Mouse (Mus musculus): ENCODE measurements around the gene Pou2f1. TPM values are rescaled to one million over a fixed set of nuclear protein-coding genes. Genes with fewer than 3 reads are reported as not detected.

The Pou2f1 gene
- total and polyA plus RNA-seq, 2 experiments from 2014 or later: 13.9 to 29.6 TPM

DNA sequence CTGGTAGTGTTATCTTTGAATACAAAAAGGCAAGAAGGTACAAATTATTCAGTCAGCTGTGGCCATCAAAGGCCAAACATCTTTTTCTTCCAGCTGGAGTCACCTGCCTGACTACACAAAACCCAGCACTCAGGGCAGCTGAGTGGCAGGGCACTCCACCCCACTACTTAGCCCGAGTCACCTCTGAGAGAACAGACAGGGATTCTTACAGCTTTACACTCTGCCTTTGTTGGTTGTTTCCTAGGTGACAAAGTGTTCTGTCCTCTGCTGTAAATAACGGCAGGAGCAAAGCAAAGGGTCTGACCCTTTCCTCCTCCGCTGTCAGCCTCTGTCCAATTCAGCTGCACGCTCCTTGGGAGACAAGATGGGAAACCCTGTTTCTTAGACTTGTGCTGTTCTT is 21.5 kb upstream of the Pou2f1 start:
- no peak overlapping the region for H3K27ac ChIP-seq
- no peak overlapping the region for H3K9ac ChIP-seq (replicated peaks; ENCODE audit: low read length)
- no peak overlapping the region for H3K4me2 ChIP-seq (ENCODE audit: low read depth, low read length)
- DNase-seq (ENCODE audit: low spot score) (no peak), ATAC-seq (no peak)
- 30% methylated on average over 4 of the region's 4 CpGs for WGBS
- H3K36me3 ChIP-seq (ENCODE audit: insufficient read depth, low read length): no peaks in the 10 kb centered on the region
- no peaks in the 10 kb centered on the region for H3K9me3 ChIP-seq (ENCODE audit: low read length)
- H3K27me3 ChIP-seq (ENCODE audit: insufficient read depth, low read length): no peaks in the 10 kb centered on the region
- H3K4me1 ChIP-seq (ENCODE audit: insufficient read depth, low read length): no peaks in the 10 kb centered on the region
- no peak for TF ChIP-seq CTCF (IDR thresholded peaks at IDR 0.05; ENCODE audit: low read depth)
- H3K4me3 ChIP-seq (ENCODE audit: low read length): no peak overlapping the region

DNA sequence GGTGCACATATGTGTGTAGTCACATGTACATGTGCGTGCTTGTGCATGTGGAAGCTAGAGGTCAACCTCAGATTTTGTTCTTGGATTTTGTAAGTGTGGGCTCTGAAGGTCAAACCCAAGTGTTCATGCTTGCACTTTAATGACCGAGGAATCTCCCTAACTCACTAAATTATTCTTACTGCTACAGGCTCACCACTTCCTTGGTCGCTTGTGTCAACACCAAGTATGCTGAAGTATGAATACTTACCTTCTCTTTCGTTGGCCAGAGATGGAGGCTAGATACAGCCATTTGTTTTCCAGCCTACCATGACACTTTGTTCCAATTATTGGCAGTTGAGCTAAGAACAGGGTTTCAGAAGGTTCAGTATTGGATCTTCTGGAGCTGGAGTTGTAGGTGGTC is 14.7 kb upstream of the Pou2f1 start:
- Histone ChIP-seq H3K4me1 (ENCODE audit: insufficient read depth, low read length) (no peaks in the 10 kb centered on the region), H3K9me3 (ENCODE audit: low read length) (no peaks in the 10 kb centered on the region), H3K4me2 (ENCODE audit: low read depth, low read length) (no peak overlapping the region), H3K27me3 (ENCODE audit: insufficient read depth, low read length) (no peaks in the 10 kb centered on the region), H3K36me3 (ENCODE audit: insufficient read depth, low read length) (no peaks in the 10 kb centered on the region), H3K27ac (no peak overlapping the region), H3K9ac (replicated peaks; ENCODE audit: low read length) (no peak overlapping the region), H3K4me3 (ENCODE audit: low read length) (no peak overlapping the region)
- DNase-seq (ENCODE audit: low spot score) (no peak), ATAC-seq (no peak)
- 91% methylated on average over 4 of the region's 4 CpGs for WGBS
- no peak for TF ChIP-seq CTCF (IDR thresholded peaks at IDR 0.05; ENCODE audit: low read depth)

DNA sequence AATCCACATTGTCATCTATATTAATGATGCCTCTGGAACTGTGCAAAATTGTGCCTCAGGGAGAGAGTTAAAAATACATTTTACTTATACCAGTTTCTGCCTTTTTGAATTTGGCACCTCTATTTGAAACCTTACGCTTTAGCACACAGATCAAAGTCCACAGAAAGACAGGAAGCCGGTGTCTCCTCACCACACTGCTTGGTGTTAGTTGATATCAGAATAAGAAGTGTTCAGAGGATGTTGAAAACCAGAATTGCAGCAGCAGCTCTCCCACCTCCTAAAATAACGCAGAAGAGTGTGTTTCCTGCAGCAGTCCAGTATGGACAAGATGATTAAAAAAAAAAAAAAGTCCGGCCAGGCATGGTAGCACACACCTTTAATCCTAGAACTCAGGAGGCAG is 13.8 kb upstream of the Pou2f1 start:
- Histone ChIP-seq H3K9ac (replicated peaks; ENCODE audit: low read length) (no peak overlapping the region), H3K27me3 (ENCODE audit: insufficient read depth, low read length) (no peaks in the 10 kb centered on the region), H3K27ac (no peak overlapping the region), H3K4me1 (ENCODE audit: insufficient read depth, low read length) (no peaks in the 10 kb centered on the region), H3K9me3 (ENCODE audit: low read length) (no peaks in the 10 kb centered on the region), H3K36me3 (ENCODE audit: insufficient read depth, low read length) (no peaks in the 10 kb centered on the region), H3K4me2 (ENCODE audit: low read depth, low read length) (no peak overlapping the region), H3K4me3 (ENCODE audit: low read length) (no peak overlapping the region)
- ATAC-seq (no peak), DNase-seq (ENCODE audit: low spot score) (no peak)
- no peak for TF ChIP-seq CTCF (IDR thresholded peaks at IDR 0.05; ENCODE audit: low read depth)
- 79% methylated on average over 4 of the region's 4 CpGs for WGBS

DNA sequence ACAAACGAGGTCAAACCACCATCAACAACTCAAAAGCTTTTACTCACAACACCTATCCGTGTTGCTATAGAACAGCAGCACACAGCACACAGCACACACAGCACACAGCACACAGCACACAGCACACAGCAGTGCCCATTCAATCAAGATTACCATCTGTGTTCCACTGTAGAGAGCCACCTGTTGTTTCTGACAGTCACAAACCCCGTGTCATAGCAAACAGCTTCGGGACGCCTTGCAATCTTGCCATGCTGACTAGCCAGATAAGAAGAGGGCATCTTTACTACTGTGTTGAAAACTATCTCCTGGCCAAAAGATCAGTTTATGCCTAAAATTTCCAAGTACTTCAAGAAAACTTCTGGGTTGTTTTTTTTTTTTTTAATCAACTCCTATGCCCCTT is 12.1 kb upstream of the Pou2f1 start:
- Histone ChIP-seq H3K4me1 (ENCODE audit: insufficient read depth, low read length) (no peaks in the 10 kb centered on the region), H3K9me3 (ENCODE audit: low read length) (no peaks in the 10 kb centered on the region), H3K4me2 (ENCODE audit: low read depth, low read length) (no peak overlapping the region), H3K4me3 (ENCODE audit: low read length) (no peak overlapping the region), H3K27ac (no peak overlapping the region), H3K27me3 (ENCODE audit: insufficient read depth, low read length) (no peaks in the 10 kb centered on the region), H3K36me3 (ENCODE audit: insufficient read depth, low read length) (no peaks in the 10 kb centered on the region), H3K9ac (replicated peaks; ENCODE audit: low read length) (no peak overlapping the region)
- no peak for TF ChIP-seq CTCF (IDR thresholded peaks at IDR 0.05; ENCODE audit: low read depth)
- no peak for ATAC-seq
- WGBS: 56% methylated on average over 5 of the region's 5 CpGs
- DNase-seq (ENCODE audit: low spot score): no peak

DNA sequence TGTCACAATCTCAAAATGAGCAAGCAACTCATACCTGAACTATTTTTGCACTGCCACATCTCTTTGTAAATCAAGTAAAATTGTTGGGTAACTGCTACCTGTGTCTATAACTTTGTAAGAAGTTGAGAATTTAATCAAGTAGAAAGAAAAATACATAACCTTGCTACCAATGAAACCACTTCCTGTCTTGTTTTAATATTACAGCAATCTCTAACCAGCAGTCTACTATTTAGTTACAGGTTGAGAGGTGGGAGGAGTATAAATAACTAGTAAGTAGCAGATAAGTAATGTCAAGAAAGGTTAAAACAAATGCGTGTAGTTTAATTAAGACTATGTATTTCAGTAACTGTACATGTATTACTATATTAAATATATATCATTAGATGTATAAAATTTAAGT is 7.6 kb upstream of the Pou2f1 start:
- no peaks in the 10 kb centered on the region for H3K27me3 ChIP-seq (ENCODE audit: insufficient read depth, low read length)
- WGBS: 97% methylated on average over 1 of the region's 1 CpGs

DNA sequence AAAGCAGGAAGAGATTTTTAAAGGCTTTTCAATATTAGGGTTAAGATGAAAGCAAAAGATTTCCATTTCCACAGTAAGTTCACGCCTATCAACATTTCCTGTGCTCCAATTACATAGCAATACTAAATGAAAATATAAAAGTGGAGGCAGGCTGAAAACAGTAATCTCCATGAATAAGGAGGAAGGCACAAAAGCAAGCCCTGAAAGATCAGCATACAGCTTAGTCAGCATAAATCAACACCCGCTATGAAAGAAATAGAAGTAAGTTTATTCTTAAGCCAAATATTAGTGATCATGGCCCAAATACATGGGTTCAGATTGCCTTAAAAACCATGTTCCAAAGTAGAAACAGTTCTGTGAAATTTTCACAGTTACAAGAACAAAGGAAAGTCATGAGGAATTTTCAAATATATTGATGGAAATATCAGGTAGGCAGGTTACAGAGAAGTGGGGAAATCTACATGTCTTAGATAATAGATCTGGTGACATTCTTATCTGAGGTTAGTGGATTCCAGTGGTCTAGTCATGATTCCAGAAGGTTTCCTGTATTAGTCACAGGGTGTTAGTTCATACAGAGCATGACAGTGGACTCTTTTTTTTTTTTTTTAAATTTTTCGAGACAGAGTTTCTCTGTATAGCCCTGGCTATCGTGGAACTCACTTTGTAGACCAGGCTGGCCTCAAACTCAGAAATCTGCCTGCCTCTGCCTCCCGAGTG is 6.3 kb upstream of the Pou2f1 start:
- H3K9ac ChIP-seq (replicated peaks; ENCODE audit: low read length): no peak overlapping the region
- ATAC-seq: no peak
- H3K36me3 ChIP-seq (ENCODE audit: insufficient read depth, low read length): no peaks in the 10 kb centered on the region
- no peak overlapping the region for H3K4me2 ChIP-seq (ENCODE audit: low read depth, low read length)
- no peaks in the 10 kb centered on the region for H3K9me3 ChIP-seq (ENCODE audit: low read length)
- no peaks in the 10 kb centered on the region for H3K27me3 ChIP-seq (ENCODE audit: insufficient read depth, low read length)
- WGBS: 90% methylated on average over 5 of the region's 5 CpGs
- no peak overlapping the region for H3K4me3 ChIP-seq (ENCODE audit: low read length)
- TF ChIP-seq CTCF (IDR thresholded peaks at IDR 0.05; ENCODE audit: low read depth): no peak
- no peak overlapping the region for H3K27ac ChIP-seq
- no peak for DNase-seq (ENCODE audit: low spot score)
- no peaks in the 10 kb centered on the region for H3K4me1 ChIP-seq (ENCODE audit: insufficient read depth, low read length)

More for the DNA sequence above, 7.6 kb upstream of the Pou2f1 start:
- no peaks in the 10 kb centered on the region for H3K9me3 ChIP-seq (ENCODE audit: low read length)
- H3K36me3 ChIP-seq (ENCODE audit: insufficient read depth, low read length): no peaks in the 10 kb centered on the region
- ATAC-seq (no peak), DNase-seq (ENCODE audit: low spot score) (no peak)
- H3K9ac ChIP-seq (replicated peaks; ENCODE audit: low read length): no peak overlapping the region
- no peak for TF ChIP-seq CTCF (IDR thresholded peaks at IDR 0.05; ENCODE audit: low read depth)
- no peaks in the 10 kb centered on the region for H3K4me1 ChIP-seq (ENCODE audit: insufficient read depth, low read length)
- H3K4me3 ChIP-seq (ENCODE audit: low read length): no peak overlapping the region
- no peak overlapping the region for H3K4me2 ChIP-seq (ENCODE audit: low read depth, low read length)
- no peak overlapping the region for H3K27ac ChIP-seq

DNA sequence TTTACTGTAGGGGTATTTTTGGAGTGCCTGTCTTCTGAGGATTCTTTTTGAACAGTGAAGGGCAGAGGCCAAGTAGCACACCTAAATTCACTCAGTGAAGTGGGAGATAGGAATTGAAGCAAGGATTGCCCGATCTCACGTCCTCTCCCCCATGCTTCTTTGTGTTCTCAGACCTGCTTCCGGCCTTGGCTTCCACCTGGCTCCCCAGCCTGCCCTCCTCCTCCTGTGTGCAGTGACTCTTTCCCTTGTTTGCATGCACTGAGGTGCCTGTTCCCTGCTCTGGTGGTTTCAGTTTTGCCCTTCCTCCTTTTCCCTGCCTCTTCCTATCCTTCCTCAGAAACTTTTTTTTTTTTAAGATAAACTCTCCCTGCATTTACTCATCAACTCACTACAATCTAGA is 4.5 kb upstream of the Pou2f1 start:
- no peak for ATAC-seq
- no peak overlapping the region for H3K9ac ChIP-seq (replicated peaks; ENCODE audit: low read length)
- no peak overlapping the region for H3K4me2 ChIP-seq (ENCODE audit: low read depth, low read length)
- WGBS: 79% methylated on average over 3 of the region's 3 CpGs
- H3K36me3 ChIP-seq (ENCODE audit: insufficient read depth, low read length): no peaks in the 10 kb centered on the region
- H3K27me3 ChIP-seq (ENCODE audit: insufficient read depth, low read length): no peaks in the 10 kb centered on the region
- no peak for TF ChIP-seq CTCF (IDR thresholded peaks at IDR 0.05; ENCODE audit: low read depth)
- no peak overlapping the region for H3K27ac ChIP-seq
- DNase-seq (ENCODE audit: low spot score): no peak
- no peak overlapping the region for H3K4me3 ChIP-seq (ENCODE audit: low read length)
- H3K4me1 ChIP-seq (ENCODE audit: insufficient read depth, low read length): no peaks in the 10 kb centered on the region
- no peaks in the 10 kb centered on the region for H3K9me3 ChIP-seq (ENCODE audit: low read length)
